Mouse (Mus musculus) lung, postnatal 0 days (tissue): ENCODE data around the gene Gm11938. TPM values are rescaled to one million over a fixed set of nuclear protein-coding genes. Genes with fewer than 3 reads are reported as not detected.
"Not testable (repeated sequence)": the region's sequence is repeated elsewhere in the genome, so short reads cannot be mapped to it uniquely, and the experiment has no call there.

Source experiments
- ATAC-seq: fragments of 200-750 bp; cut with Nextera tagmentation; 2 replicates; pipeline ENCODE4 v1.8.0; 2017; ENCODE audit warnings: moderate library complexity
- DNase-seq: peaks from one replicate; pipeline ENCODE4 v3.0.0-alpha.2; 2016; ENCODE audit warnings: low spot score
- H3K27ac ChIP-seq: fragments of 300-500 bp; sonication (generic); 2 replicates; pipeline ENCODE4 v1.5.1; 2014; ENCODE audit warnings: antibody characterized with exemption, mild to moderate bottlenecking, low read length, mixed read lengths
- H3K27me3 ChIP-seq: fragments of 300-500 bp; sonication (generic); replicated peaks from 2 replicates; pipeline ENCODE4 v1.6.1; 2014; ENCODE audit warnings: low read length, mixed read lengths; ENCODE audit not compliant: insufficient read depth
- H3K36me3 ChIP-seq: fragments of 300-500 bp; sonication (generic); 2 replicates; pipeline ENCODE4 v1.6.1; 2014; ENCODE audit warnings: low read length, mixed read lengths; ENCODE audit not compliant: insufficient read depth
- H3K4me1 ChIP-seq: fragments of 300-500 bp; sonication (generic); 2 replicates; pipeline ENCODE4 v1.6.1; 2014; ENCODE audit warnings: antibody characterized with exemption, low read depth, low read length, mixed read lengths; ENCODE audit not compliant: insufficient read depth
- H3K4me2 ChIP-seq: fragments of 300-500 bp; sonication (generic); replicated peaks from 2 replicates; pipeline ENCODE4 v1.6.1; 2014; ENCODE audit warnings: low read depth, mild to moderate bottlenecking, low read length, moderate library complexity, mixed read lengths
- H3K4me3 ChIP-seq: fragments of 300-500 bp; sonication (generic); 2 replicates; pipeline ENCODE4 v1.5.1; 2014; ENCODE audit warnings: low read depth, low read length
- H3K9ac ChIP-seq: fragments of 300-500 bp; sonication (generic); replicated peaks from 2 replicates; pipeline ENCODE4 v1.6.1; 2014; ENCODE audit warnings: low read depth, mild to moderate bottlenecking
- H3K9me3 ChIP-seq: fragments of 300-500 bp; sonication (generic); 2 replicates; pipeline ENCODE4 v1.6.1; 2016; ENCODE audit warnings: low read length, mixed read lengths
- CTCF ChIP-seq: IDR thresholded peaks from 2 replicates; pipeline ENCODE4 v1.5.1; 2016; ENCODE audit warnings: antibody characterized with exemption, mild to moderate bottlenecking
- EP300 ChIP-seq: IDR thresholded peaks from 2 replicates; pipeline ENCODE4 v1.6.1; 2016; ENCODE audit warnings: antibody characterized with exemption, mild to moderate bottlenecking, control low read depth
- WGBS: fragments of 180-500 bp; shearing (Covaris S2); extraction: QIAGEN DNeasy Blood & Tissue Kit; methylation state at CpG from one replicate; pipeline ENCODE4 v1.1.7; 2014; 5-methylcytosine and 5-hydroxymethylcytosine counted together
- polyA plus RNA-seq: library from polyadenylated mRNA; unstranded; fragments of >200 nt; fragmentation: Nextera tagmentation; extraction: Ambion mirVana; gene quantifications from 2 replicates; pipeline ENCODE4 v1.2.1, GENCODE M21; 2015

The Gm11938 gene
- polyA plus RNA-seq, 1 experiment from 2014 or later = not detected

DNA sequence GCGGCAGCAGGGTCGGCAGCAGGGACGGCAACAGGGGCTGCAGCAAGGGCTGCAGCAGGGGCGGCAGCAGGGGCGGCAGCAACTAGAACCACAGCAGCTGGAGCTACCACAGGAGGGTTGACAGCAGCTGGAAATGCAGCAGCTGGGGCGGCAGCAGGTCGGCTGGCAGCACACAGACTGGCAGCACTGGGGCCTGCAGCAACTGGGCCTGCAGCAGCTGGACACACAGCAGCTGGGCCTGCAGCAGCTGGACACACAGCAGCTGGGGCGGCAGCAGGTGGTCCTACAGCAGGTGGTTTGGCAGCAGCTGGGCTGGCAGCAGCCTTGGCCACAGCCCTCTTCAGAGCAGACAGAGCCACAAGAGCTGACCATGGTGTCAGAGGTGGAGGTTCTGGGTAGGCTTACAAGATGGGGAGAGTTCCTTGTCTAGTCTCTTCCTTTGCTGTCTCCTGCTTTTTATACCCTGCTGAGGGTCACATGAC, 31.6 kb upstream of the Gm11938 start, which contains the start of gene Krtap4-2:
Gene Krtap4-2 (minus strand): TSS at position 432 of the 482 bp plus-strand sequence.
- H3K9me3 ChIP-seq = no peaks in the 10 kb centered on the region
- no peaks in the 10 kb centered on the region for H3K36me3 ChIP-seq
- H3K4me2 ChIP-seq = no peak within 1 kb of the TSS
- no peak for TF ChIP-seq CTCF
- TF ChIP-seq EP300 = no peak
- DNase-seq (no peak), ATAC-seq (no peak)
- no peak within 1 kb of the TSS for H3K27ac ChIP-seq
- no peak within 1 kb of the TSS for H3K9ac ChIP-seq
- H3K4me3 ChIP-seq = no peak within 1 kb of the TSS
- H3K27me3 ChIP-seq = no peaks in the 10 kb centered on the region
- WGBS = 36% methylated on average over 8 of the region's 8 CpGs
- H3K4me1 ChIP-seq = no peaks in the 10 kb centered on the region

DNA sequence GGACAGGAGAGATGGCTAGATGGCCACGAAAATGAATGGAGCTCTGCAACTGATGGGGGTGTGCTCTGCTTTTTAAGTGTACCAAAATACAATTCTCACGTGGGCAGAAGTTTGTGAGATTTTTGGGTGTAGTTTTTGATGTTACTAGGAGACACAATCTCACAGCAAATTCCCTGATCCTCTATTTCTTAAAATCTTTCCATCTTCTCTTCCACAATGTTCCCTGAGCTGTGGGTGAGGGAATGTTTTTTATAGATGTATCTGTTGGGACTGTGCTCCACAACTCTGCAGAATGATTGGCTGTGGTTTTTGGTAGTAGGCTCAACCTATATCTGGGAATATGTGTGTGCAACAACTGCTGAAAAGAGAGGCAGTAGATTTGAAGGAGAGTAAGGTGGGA, 30.2 kb upstream of the Gm11938 start:
- TF ChIP-seq EP300 (no peak), CTCF (no peak)
- no peaks in the 10 kb centered on the region for H3K36me3 ChIP-seq
- H3K27ac ChIP-seq = no peak overlapping the region
- WGBS = 62% methylated on average over 2 of the region's 2 CpGs
- H3K4me3 ChIP-seq = no peak overlapping the region
- H3K9ac ChIP-seq = no peak overlapping the region
- no peak for ATAC-seq
- no peaks in the 10 kb centered on the region for H3K4me1 ChIP-seq
- no peak overlapping the region for H3K4me2 ChIP-seq
- no peaks in the 10 kb centered on the region for H3K9me3 ChIP-seq
- no peaks in the 10 kb centered on the region for H3K27me3 ChIP-seq
- DNase-seq = no peak

DNA sequence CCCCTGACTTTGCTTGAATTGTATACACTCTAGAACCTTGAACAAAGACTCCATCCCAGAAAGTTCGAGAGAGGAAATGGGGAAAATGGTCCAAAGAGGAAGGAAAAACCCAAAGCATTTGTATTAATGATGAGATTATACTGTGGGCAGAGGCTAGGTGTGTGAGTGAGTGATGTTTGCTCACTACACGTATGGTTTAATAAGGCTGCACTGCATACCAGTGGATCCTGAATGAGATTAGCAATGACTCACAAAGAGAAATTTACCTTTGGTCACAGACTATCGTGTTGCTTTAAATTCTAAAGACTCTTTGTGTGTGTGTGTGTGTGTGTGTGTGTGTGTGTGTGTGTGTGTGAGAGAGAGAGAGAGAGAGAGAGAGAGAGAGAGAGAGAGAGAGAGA, 27.8 kb upstream of the Gm11938 start:
- Histone ChIP-seq H3K9ac (no peak overlapping the region), H3K36me3 (no peaks in the 10 kb centered on the region), H3K9me3 (no peaks in the 10 kb centered on the region), H3K4me1 (no peaks in the 10 kb centered on the region), H3K27me3 (no peaks in the 10 kb centered on the region), H3K4me2 (no peak overlapping the region), H3K27ac (no peak overlapping the region), H3K4me3 (no peak overlapping the region)
- ATAC-seq (no peak), DNase-seq (no peak)
- TF ChIP-seq EP300 = no peak
- no peak for TF ChIP-seq CTCF
- 38% methylated on average over 3 of the region's 3 CpGs for WGBS

DNA sequence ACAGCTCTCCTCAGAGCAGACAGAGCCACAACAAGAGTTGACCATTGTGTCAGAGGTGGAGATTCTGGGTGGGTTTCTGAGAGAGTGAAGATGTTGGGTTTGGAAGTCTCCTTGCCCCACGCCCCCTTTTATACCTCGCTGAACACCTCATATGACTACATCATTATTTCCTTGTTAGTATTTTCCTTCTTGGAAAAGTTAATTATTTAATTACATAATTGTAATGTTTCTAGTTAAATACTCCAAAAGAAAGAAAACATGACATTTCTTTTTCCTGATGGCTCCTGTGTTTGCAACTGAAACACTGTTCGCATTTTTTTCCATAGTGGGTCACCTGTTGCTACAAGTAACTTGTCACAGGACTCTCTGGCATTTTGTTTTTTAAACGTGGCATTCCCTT, 25.0 kb upstream of the Gm11938 start, which contains the start of gene Krtap4-1:
Gene Krtap4-1 (minus strand): TSS at position 101 of the 400 bp plus-strand sequence.
- no peak within 1 kb of the TSS for H3K4me2 ChIP-seq
- DNase-seq = no peak
- no peaks in the 10 kb centered on the region for H3K36me3 ChIP-seq
- H3K27ac ChIP-seq = no peak within 1 kb of the TSS
- TF ChIP-seq CTCF = no peak
- H3K9me3 ChIP-seq = no peaks in the 10 kb centered on the region
- ATAC-seq = no peak
- H3K4me1 ChIP-seq = no peaks in the 10 kb centered on the region
- H3K4me3 ChIP-seq = no peak within 1 kb of the TSS
- no peaks in the 10 kb centered on the region for H3K27me3 ChIP-seq
- 76% methylated on average over 4 of the region's 4 CpGs for WGBS
- no peak within 1 kb of the TSS for H3K9ac ChIP-seq

DNA sequence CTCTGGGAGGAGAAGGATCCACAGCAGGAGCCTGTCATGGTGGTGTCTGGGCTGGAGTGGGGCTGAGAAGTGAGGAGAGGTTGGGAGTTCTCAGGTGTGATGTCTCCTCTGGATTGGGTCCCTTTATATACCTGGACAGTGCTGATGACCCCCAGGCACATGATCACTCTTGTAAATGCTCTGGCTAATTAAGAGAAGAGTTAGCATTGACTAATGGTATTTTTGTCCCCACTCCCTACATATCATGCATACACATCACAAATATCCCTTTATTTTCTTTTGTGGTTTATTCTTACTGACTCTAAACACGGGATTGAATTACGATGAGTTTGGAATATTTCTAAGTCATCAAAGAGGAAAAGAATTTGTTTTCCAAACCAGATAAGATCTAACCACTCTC, 17.2 kb upstream of the Gm11938 start, which contains the start of gene Gm11562:
Gene Gm11562 (minus strand): TSS at position 101 of the 400 bp plus-strand sequence.
- no peaks in the 10 kb centered on the region for H3K9me3 ChIP-seq
- no peak within 1 kb of the TSS for H3K9ac ChIP-seq
- no peaks in the 10 kb centered on the region for H3K4me1 ChIP-seq
- no peaks in the 10 kb centered on the region for H3K27me3 ChIP-seq
- no peak for DNase-seq
- TF ChIP-seq CTCF (no peak), EP300 (no peak)
- H3K4me3 ChIP-seq = no peak within 1 kb of the TSS
- H3K27ac ChIP-seq = no peak within 1 kb of the TSS
- no peaks in the 10 kb centered on the region for H3K36me3 ChIP-seq
- no peak for ATAC-seq
- 73% methylated on average over 2 of the region's 2 CpGs for WGBS
- H3K4me2 ChIP-seq = no peak within 1 kb of the TSS

DNA sequence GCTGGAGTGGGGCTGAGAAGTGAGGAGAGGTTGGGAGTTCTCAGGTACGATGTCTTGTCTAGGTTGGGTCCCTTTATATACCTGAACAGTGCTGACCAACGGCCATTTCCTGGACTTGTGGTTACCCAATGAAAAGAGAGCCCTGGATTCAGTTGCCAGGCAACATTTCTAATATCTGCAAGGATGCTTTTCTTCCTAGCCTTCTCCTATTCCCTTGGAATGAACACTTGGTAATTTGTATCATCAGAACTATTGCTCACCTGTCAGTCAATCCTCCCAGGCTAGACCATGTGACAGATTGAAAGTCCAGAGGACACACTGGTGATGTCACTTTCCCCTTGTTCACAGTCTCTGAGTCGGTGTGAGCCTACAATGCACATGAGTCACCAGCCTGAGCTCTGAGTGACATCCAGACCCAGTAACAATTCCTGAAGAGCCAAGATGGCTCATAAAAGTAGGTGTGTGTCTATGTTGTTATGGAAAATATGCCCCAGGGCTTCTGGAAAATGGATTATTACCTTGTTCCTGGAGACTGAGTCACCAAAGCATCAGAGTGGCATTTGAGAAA, 11.8 kb upstream of the Gm11938 start, which contains the start of gene Krtap2-4:
Gene Krtap2-4 (minus strand): TSS at position 51 of the 568 bp plus-strand sequence.
- Histone ChIP-seq H3K4me1 (no peaks in the 10 kb centered on the region), H3K27me3 (no peaks in the 10 kb centered on the region), H3K27ac (no peak within 1 kb of the TSS), H3K9me3 (no peaks in the 10 kb centered on the region), H3K9ac (no peak within 1 kb of the TSS), H3K36me3 (no peaks in the 10 kb centered on the region), H3K4me3 (no peak within 1 kb of the TSS), H3K4me2 (no peak within 1 kb of the TSS)
- TF ChIP-seq EP300 (no peak), CTCF (no peak)
- DNase-seq (no peak), ATAC-seq (no peak)
- 52% methylated on average over 3 of the region's 3 CpGs for WGBS

DNA sequence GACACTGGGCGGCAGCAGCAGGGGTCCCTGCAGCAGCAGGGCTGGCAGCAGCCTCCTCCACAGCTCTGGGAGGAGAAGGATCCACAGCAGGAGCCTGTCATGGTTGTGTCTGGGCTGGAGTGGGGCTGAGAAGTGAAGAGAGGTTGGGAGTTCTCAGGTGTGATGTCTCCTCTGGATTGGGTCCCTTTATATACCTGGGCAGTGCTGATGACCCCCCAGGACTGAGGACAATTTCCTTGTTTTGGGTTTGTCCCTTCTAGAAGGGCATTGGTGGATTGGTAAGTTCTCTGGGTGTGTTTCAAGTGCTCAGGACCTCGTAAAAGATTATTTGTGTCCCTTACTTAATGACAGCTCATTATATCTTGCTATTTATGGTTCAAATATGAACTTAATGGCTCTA, 7.0 kb upstream of the Gm11938 start, which contains the start of gene Gm11937:
Gene Gm11937 (minus strand): TSS at position 101 of the 400 bp plus-strand sequence.
- H3K4me3 ChIP-seq, H3K27ac ChIP-seq, H3K9ac ChIP-seq, H3K27me3 ChIP-seq, H3K9me3 ChIP-seq, H3K4me2 ChIP-seq, DNase-seq, H3K4me1 ChIP-seq, H3K36me3 ChIP-seq, ATAC-seq: not testable (repeated sequence)
- WGBS = 55% methylated on average over 1 of the region's 2 CpGs
